ENCODE assay signal across 10 mouse cellular contexts in the genomic region with DNA sequence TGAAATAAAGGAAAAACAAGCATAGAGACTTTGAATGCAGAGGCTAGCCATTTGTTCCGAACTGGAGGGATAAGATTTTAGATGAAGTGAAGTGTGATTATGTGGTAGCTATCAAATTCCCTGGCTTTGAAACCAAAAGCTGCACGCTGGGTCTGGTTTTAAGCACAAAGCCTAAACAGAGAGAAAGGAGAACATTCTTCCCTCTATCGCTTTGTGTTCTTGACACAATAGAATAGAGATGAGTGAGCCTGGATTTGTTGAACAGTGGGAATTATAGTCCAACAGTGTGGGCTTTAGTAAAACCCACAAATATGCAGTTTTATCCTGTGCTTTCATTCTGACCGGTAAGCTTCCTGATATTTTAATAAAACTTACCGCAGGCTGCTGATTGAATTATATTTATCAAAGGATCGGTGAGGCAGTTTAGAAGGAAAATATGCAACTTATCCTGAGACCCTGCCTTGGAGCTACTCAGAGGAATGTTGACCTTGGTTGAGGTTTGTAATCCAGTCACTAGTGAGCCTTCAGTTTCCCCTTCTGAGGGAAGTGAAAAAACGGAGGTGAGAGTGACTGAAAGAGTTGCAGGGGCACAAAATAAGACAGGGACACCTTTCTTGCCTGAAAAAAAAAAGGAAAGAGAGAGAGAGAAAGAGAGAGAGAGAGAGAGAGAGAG.
DNase-seq lines count a peak whose midpoint lies in the region; ATAC-seq lines count a peak whose summit lies in the region.
"Had no signal": no experiment of that assay in that cellular context is flagged by ENCODE, and none has a peak within 500 bp of the region (broad histone marks: within the 10 kb centered on the region; RNA-seq: fewer than 3 reads in every experiment).

No protein-coding gene starts in this region.

- H3K4me3 ChIP-seq in heart, embryonic 13.5 days = peak overlapping the region; percentile 43
- peak overlapping the region; percentile 30 for H3K4me3 ChIP-seq in hindbrain, embryonic 12.5 days
- H3K4me3 ChIP-seq in midbrain, embryonic 14.5 days (replicated peaks; ENCODE audit: low read depth, low read length) = peak overlapping the region; percentile 25
- H3K4me3 ChIP-seq: erythroblast, embryonic 14.5 days had no signal

- H3K36me3 ChIP-seq in heart, embryonic 13.5 days = no peaks in the 10 kb centered on the region
- no peaks in the 10 kb centered on the region for H3K36me3 ChIP-seq in hindbrain, embryonic 12.5 days
- no peaks in the 10 kb centered on the region for H3K36me3 ChIP-seq in midbrain, embryonic 14.5 days (ENCODE audit: control insufficient read depth, insufficient read depth, low read length)

- no peak for DNase-seq in heart, postnatal 36 days
- DNase-seq in embryo, embryonic 10 days (ENCODE audit: low spot score) = peak; percentile 24
- peak; percentile 61 for DNase-seq in midbrain, embryonic 14.5 days
- no peak for DNase-seq in left cerebral cortex, postnatal 14 days (ENCODE audit: low spot score in 2 of 2)
- DNase-seq in left cerebral cortex, postnatal 25 days (ENCODE audit: low spot score in 2 of 2) = no peak
- DNase-seq: B cell, adult 2 months had no signal

- peak overlapping the region; percentile 67 for H3K4me2 ChIP-seq in heart, embryonic 13.5 days
- H3K4me2 ChIP-seq in hindbrain, embryonic 12.5 days (replicated peaks) = peak overlapping the region; percentile 53
- H3K4me2 ChIP-seq in midbrain, embryonic 14.5 days (ENCODE audit: low read length) = peak overlapping the region; percentile 57

- no peak overlapping the region for H3K27ac ChIP-seq in heart, embryonic 13.5 days (replicated peaks)
- 0 out of 2 replicates have a peak overlapping the region, but pooled peaks have one; percentile 40 for H3K27ac ChIP-seq in hindbrain, embryonic 12.5 days
- 0 out of 2 replicates have a peak overlapping the region, but pooled peaks have one; percentile 49 for H3K27ac ChIP-seq in midbrain, embryonic 14.5 days (replicated peaks; ENCODE audit: low read depth, low read length)

- H3K9ac ChIP-seq in heart, embryonic 13.5 days = no peak overlapping the region
- H3K9ac ChIP-seq in hindbrain, embryonic 12.5 days = no peak overlapping the region
- H3K9ac ChIP-seq in midbrain, embryonic 14.5 days (replicated peaks; ENCODE audit: low read length) = peak overlapping the region; percentile 29; the same call in 1 of the 2 replicates

- intact Hi-C loops in heart, postnatal 36 days (cut with DNase I) = no loop called here
- intact Hi-C loops in left cerebral cortex, postnatal 14 days (cut with DNase I) = no loop called here
- intact Hi-C loops in left cerebral cortex, postnatal 25 days (cut with DNase I) = no loop called here

- no peaks in the 10 kb centered on the region; the same call in none of the 2 replicates for H3K4me1 ChIP-seq in heart, embryonic 13.5 days
- peaks cover 16% of the 10 kb centered on the region for H3K4me1 ChIP-seq in hindbrain, embryonic 12.5 days
- peaks cover 18% of the 10 kb centered on the region for H3K4me1 ChIP-seq in midbrain, embryonic 14.5 days (ENCODE audit: control insufficient read depth, insufficient read depth, low read length)

- 40% methylated on average over 7 of the region's 7 CpGs for WGBS in heart, embryonic 13.5 days
- WGBS in hindbrain, embryonic 12.5 days = 11% methylated on average over 7 of the region's 7 CpGs
- 3% methylated on average over 7 of the region's 7 CpGs for WGBS in midbrain, embryonic 14.5 days

- no peaks in the 10 kb centered on the region for H3K27me3 ChIP-seq in heart, embryonic 13.5 days (replicated peaks)
- H3K27me3 ChIP-seq in hindbrain, embryonic 12.5 days = 0 out of 2 replicates have a peak, but pooled peaks cover 5% of the 10 kb centered on the region
- H3K27me3 ChIP-seq in midbrain, embryonic 14.5 days (ENCODE audit: control insufficient read depth, insufficient read depth, low read length) = no peaks in the 10 kb centered on the region

- no peaks in the 10 kb centered on the region for H3K9me3 ChIP-seq in heart, embryonic 13.5 days
- H3K9me3 ChIP-seq in hindbrain, embryonic 12.5 days (replicated peaks) = no peaks in the 10 kb centered on the region
- no peaks in the 10 kb centered on the region for H3K9me3 ChIP-seq in midbrain, embryonic 14.5 days (ENCODE audit: control insufficient read depth, low read length)

- ATAC-seq in heart, embryonic 13.5 days (ENCODE audit: extremely low read depth, insufficient number of reproducible peaks, low FRiP score, low TSS enrichment) = no peak
- no peak for ATAC-seq in hindbrain, embryonic 12.5 days (ENCODE audit: low FRiP score)
- peak; percentile 59; the same call in 1 of the 2 replicates for ATAC-seq in midbrain, embryonic 14.5 days (ENCODE audit: low FRiP score, low TSS enrichment)
- no peak for ATAC-seq in activated CD4-positive, CD25-positive, alpha-beta regulatory T cell, adult 4 months

Comparison
In these comparisons a context has a peak if more than half of its experiments do, and no peak if none do; other contexts are left out.
1. DNase-seq: peak in embryo, embryonic 10 days (single experiment) and midbrain, embryonic 14.5 days (single experiment); none in heart, postnatal 36 days (0 of 2), left cerebral cortex, postnatal 14 days (0 of 2) and left cerebral cortex, postnatal 25 days (0 of 2).
2. Peak in every context shown above with its lines, with median percentiles within 50 percentile points of each other: H3K4me2 ChIP-seq and H3K4me3 ChIP-seq.